Mouse (Mus musculus): ENCODE measurements around the gene Nav2.

- no peak for TF ChIP-seq POLR2A (IDR thresholded peaks at IDR 0.05; ENCODE audit: extremely low read depth, insufficient read depth, low read length)
- TF ChIP-seq CTCF (IDR thresholded peaks at IDR 0.05; ENCODE audit: extremely low read depth, insufficient read depth, low read length), result no peak
Observed at GRCm38 (mm10) chr7:49637851-49638663, 729.5 kb downstream of the Nav2 start.

All from cortical plate, adult 2 months (tissue).